ENCODE assay signal across 8 mouse cellular contexts in the genomic region with DNA sequence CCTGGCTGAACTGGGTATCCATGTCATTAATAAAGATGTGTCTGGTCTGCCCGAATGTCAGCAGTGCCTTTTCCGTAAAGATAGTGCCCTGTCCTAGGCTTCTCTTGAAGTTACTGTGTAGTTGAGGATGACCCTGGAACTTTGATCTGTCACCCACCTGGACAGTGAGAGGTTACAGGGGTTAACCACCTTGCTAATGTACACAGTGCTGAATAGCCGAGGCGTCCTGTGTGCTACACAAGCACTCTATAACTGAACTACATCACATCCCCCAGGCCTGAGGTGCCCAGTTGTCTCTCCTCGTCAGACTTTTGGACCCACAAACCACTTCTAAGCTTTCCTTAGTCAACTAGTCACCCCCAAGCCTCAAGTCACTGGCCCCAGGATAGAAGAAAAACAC. TPM values are rescaled to one million over a fixed set of nuclear protein-coding genes. Genes with fewer than 3 reads are reported as not detected.
DNase-seq lines count a peak whose midpoint lies in the region; ATAC-seq and TF ChIP-seq lines count a peak whose summit lies in the region.

No protein-coding gene starts in this region.

- H3ac ChIP-seq in myocyte (ENCODE audit: control insufficient read depth, insufficient read length): peak overlapping the region; percentile 72

- TF ChIP-seq POLR2A in myocyte (IDR thresholded peaks at IDR 0.05; ENCODE audit: insufficient read length, low read depth): no peak

- H3K36me3 ChIP-seq in embryonic facial prominence, embryonic 12.5 days: peaks cover 13% of the 10 kb centered on the region; the same call in 1 of the 2 replicates
- H3K36me3 ChIP-seq in intestine, embryonic 14.5 days (ENCODE audit: control insufficient read depth, insufficient read depth, low read length): peaks cover 15% of the 10 kb centered on the region
- peaks cover 7% of the 10 kb centered on the region for H3K36me3 ChIP-seq in myocyte (ENCODE audit: control insufficient read depth, insufficient read depth)

- no peak for DNase-seq in layer of hippocampus, adult 2 months (ENCODE audit: low spot score in 2 of 2)
- DNase-seq in layer of hippocampus, adult 8-10 months (ENCODE audit: low spot score in 2 of 2): no peak
- no peak for DNase-seq in intestine, embryonic 14.5 days (ENCODE audit: low spot score)
- DNase-seq in urinary bladder, adult 2 months (ENCODE audit: low spot score): no peak
- DNase-seq in frontal cortex, adult 2 months (ENCODE audit: extremely low spot score in 1 of 2, low spot score in 1 of 2): no peak
- DNase-seq in thymus, adult 18-20 months: no peak

- 71% methylated on average over 5 of the region's 5 CpGs for WGBS in embryonic facial prominence, embryonic 12.5 days
- WGBS in intestine, embryonic 14.5 days: 47% methylated on average over 5 of the region's 5 CpGs

- TF ChIP-seq CTCF in layer of hippocampus, adult 2 months (conservative IDR thresholded peaks at IDR 0.05): no peak

- peaks cover 39% of the 10 kb centered on the region for H3K79me2 ChIP-seq in myocyte (ENCODE audit: control insufficient read depth, insufficient read depth)

- no peak for ATAC-seq in embryonic facial prominence, embryonic 12.5 days (ENCODE audit: insufficient number of reproducible peaks, insufficient read depth, low FRiP score, low TSS enrichment)
- no peak for ATAC-seq in intestine, embryonic 14.5 days (replicated peaks; ENCODE audit: low FRiP score, low TSS enrichment, low read depth)

- peak overlapping the region; percentile 85 for H3K4me3 ChIP-seq in layer of hippocampus, adult 2 months
- peak overlapping the region; percentile 76 for H3K4me3 ChIP-seq in embryonic facial prominence, embryonic 12.5 days
- peak overlapping the region; percentile 68 for H3K4me3 ChIP-seq in intestine, embryonic 14.5 days (ENCODE audit: low read depth, low read length)
- peak overlapping the region; percentile 51 for H3K4me3 ChIP-seq in myocyte

- H3K9ac ChIP-seq in embryonic facial prominence, embryonic 12.5 days: peak overlapping the region; percentile 91
- peak overlapping the region; percentile 81 for H3K9ac ChIP-seq in intestine, embryonic 14.5 days (ENCODE audit: low read length)

- H3K27ac ChIP-seq in layer of hippocampus, adult 2 months: peak overlapping the region; percentile 96
- no peak overlapping the region for H3K27ac ChIP-seq in embryonic facial prominence, embryonic 12.5 days
- peak overlapping the region; percentile 81; the same call in 1 of the 2 replicates for H3K27ac ChIP-seq in intestine, embryonic 14.5 days (ENCODE audit: low read depth)

- no peaks in the 10 kb centered on the region for H3K9me3 ChIP-seq in embryonic facial prominence, embryonic 12.5 days
- no peaks in the 10 kb centered on the region for H3K9me3 ChIP-seq in intestine, embryonic 14.5 days (ENCODE audit: control insufficient read depth, low read length)

- H3K4me1 ChIP-seq in embryonic facial prominence, embryonic 12.5 days: peaks cover 35% of the 10 kb centered on the region
- H3K4me1 ChIP-seq in intestine, embryonic 14.5 days (replicated peaks; ENCODE audit: control insufficient read depth, insufficient read depth, low read length): peaks cover 29% of the 10 kb centered on the region

- no peaks in the 10 kb centered on the region for H3K27me3 ChIP-seq in embryonic facial prominence, embryonic 12.5 days
- no peaks in the 10 kb centered on the region for H3K27me3 ChIP-seq in intestine, embryonic 14.5 days (replicated peaks; ENCODE audit: control insufficient read depth, insufficient read depth, low read length)
- no peaks in the 10 kb centered on the region for H3K27me3 ChIP-seq in myocyte (ENCODE audit: control insufficient read depth, insufficient read depth, insufficient read length)

- peak overlapping the region; percentile 100 for H3K4me2 ChIP-seq in embryonic facial prominence, embryonic 12.5 days (replicated peaks)
- peak overlapping the region; percentile 99 for H3K4me2 ChIP-seq in intestine, embryonic 14.5 days (ENCODE audit: low read length)
- H3K4me2 ChIP-seq in myocyte (ENCODE audit: low read depth): peak overlapping the region; percentile 92

TF ChIP-seq in myocyte, 11 proteins besides CTCF, POLR2A, EP300 and RAD21:
- TF ChIP-seq TCF12 (IDR thresholded peaks at IDR 0.05; ENCODE audit: insufficient read depth, poor library complexity, severe bottlenecking) (no peak), MYOG (IDR thresholded peaks at IDR 0.05; ENCODE audit: control insufficient read depth in 1 of 3, insufficient read depth in 1 of 3, insufficient read length in 2 of 3, low read depth in 2 of 3) (no peak), E2F4 (IDR thresholded peaks at IDR 0.05; ENCODE audit: insufficient read depth) (no peak), MAX (IDR thresholded peaks at IDR 0.05; ENCODE audit: low read depth) (no peak)
TF ChIP-seq in myocyte: peak in this region for 0.

RNA-seq across cellular contexts. Expression of gene Znhit2, which starts 1.4 kb away (rescaled TPM):
- 10 to 100 TPM; 39.0 to 42.5 TPM for total RNA-seq in layer of hippocampus, adult 2 months (2021)
- 10 to 100 TPM; 27.0 to 38.4 (median 32.4) TPM for total RNA-seq in layer of hippocampus, adult 8-10 months (2022)
- 38.1 and 39.3 TPM in 2 replicates for polyA plus RNA-seq in embryonic facial prominence, embryonic 12.5 days (2016; fragmentation: Nextera tagmentation; extraction: Ambion mirVana)
- polyA plus RNA-seq in intestine, embryonic 14.5 days (2014; fragmentation: Nextera tagmentation; extraction: Ambion mirVana): 33.8 and 38.3 TPM in 2 replicates
- 44.3 TPM for polyA plus RNA-seq in myocyte (2012; fragmentation: generic; extraction: Trizol)
- 25.8 and 26.8 TPM in 2 replicates for polyA plus RNA-seq in urinary bladder, adult 2 months (2012; rRNA removed)
- 48.4 and 51.7 TPM in 2 replicates for polyA plus RNA-seq in frontal cortex, adult 2 months (2012; rRNA removed)

RNA-seq across cellular contexts. Expression of gene Fau, which starts 4.8 kb away (rescaled TPM):
- total RNA-seq in layer of hippocampus, adult 2 months (2021): 100 to 1,000 TPM; 676 to 714 TPM
- total RNA-seq in layer of hippocampus, adult 8-10 months (2022): 100 to 1,000 TPM; 653 to 927 (median 780) TPM
- 703 and 704 TPM in 2 replicates for polyA plus RNA-seq in embryonic facial prominence, embryonic 12.5 days (2016; fragmentation: Nextera tagmentation; extraction: Ambion mirVana)
- 1,017 and 1,054 TPM in 2 replicates for polyA plus RNA-seq in intestine, embryonic 14.5 days (2014; fragmentation: Nextera tagmentation; extraction: Ambion mirVana)
- polyA plus RNA-seq in myocyte (2012; fragmentation: generic; extraction: Trizol): 2,772 TPM
- 1,752 and 1,769 TPM in 2 replicates for polyA plus RNA-seq in urinary bladder, adult 2 months (2012; rRNA removed)
- 873 and 951 TPM in 2 replicates for polyA plus RNA-seq in frontal cortex, adult 2 months (2012; rRNA removed)

RNA-seq across cellular contexts. Expression of gene Mrpl49, which starts 4.8 kb away (rescaled TPM):
- total RNA-seq in layer of hippocampus, adult 2 months (2021): 10 to 100 TPM; 42.8 to 49.6 TPM
- 10 to 100 TPM; 43.5 to 51.3 (median 46.1) TPM for total RNA-seq in layer of hippocampus, adult 8-10 months (2022)
- 79.3 and 79.4 TPM in 2 replicates for polyA plus RNA-seq in embryonic facial prominence, embryonic 12.5 days (2016; fragmentation: Nextera tagmentation; extraction: Ambion mirVana)
- 82.1 and 82.5 TPM in 2 replicates for polyA plus RNA-seq in intestine, embryonic 14.5 days (2014; fragmentation: Nextera tagmentation; extraction: Ambion mirVana)
- 43.0 TPM for polyA plus RNA-seq in myocyte (2012; fragmentation: generic; extraction: Trizol)
- 32.4 and 33.5 TPM in 2 replicates for polyA plus RNA-seq in urinary bladder, adult 2 months (2012; rRNA removed)
- polyA plus RNA-seq in frontal cortex, adult 2 months (2012; rRNA removed): 44.3 and 44.4 TPM in 2 replicates

RNA-seq across cellular contexts. Expression of gene Tm7sf2, which starts 5.8 kb away (rescaled TPM):
- total RNA-seq in layer of hippocampus, adult 2 months (2021): 10 to 100 TPM; 25.3 to 26.0 TPM
- 10 to 100 TPM; 21.7 to 30.5 (median 26.6) TPM for total RNA-seq in layer of hippocampus, adult 8-10 months (2022)
- 31.9 and 33.2 TPM in 2 replicates for polyA plus RNA-seq in embryonic facial prominence, embryonic 12.5 days (2016; fragmentation: Nextera tagmentation; extraction: Ambion mirVana)
- polyA plus RNA-seq in intestine, embryonic 14.5 days (2014; fragmentation: Nextera tagmentation; extraction: Ambion mirVana): 30.6 and 31.4 TPM in 2 replicates
- 37.1 TPM for polyA plus RNA-seq in myocyte (2012; fragmentation: generic; extraction: Trizol)
- 24.1 and 33.2 TPM in 2 replicates for polyA plus RNA-seq in urinary bladder, adult 2 months (2012; rRNA removed)
- polyA plus RNA-seq in frontal cortex, adult 2 months (2012; rRNA removed): 50.2 and 52.4 TPM in 2 replicates

RNA-seq across cellular contexts. Expression of gene Vps51, which starts 14.6 kb away (rescaled TPM):
- 100 to 1,000 TPM in 1 of 2 experiments, 10 to 100 TPM in 1; 96.5 to 103 TPM for total RNA-seq in layer of hippocampus, adult 2 months (2021)
- 100 to 1,000 TPM in 2 of 4 experiments, 10 to 100 TPM in 2; 90.4 to 103 (median 99.8) TPM for total RNA-seq in layer of hippocampus, adult 8-10 months (2022)
- polyA plus RNA-seq in embryonic facial prominence, embryonic 12.5 days (2016; fragmentation: Nextera tagmentation; extraction: Ambion mirVana): 76.0 and 78.4 TPM in 2 replicates
- 63.9 and 65.0 TPM in 2 replicates for polyA plus RNA-seq in intestine, embryonic 14.5 days (2014; fragmentation: Nextera tagmentation; extraction: Ambion mirVana)
- polyA plus RNA-seq in myocyte (2012; fragmentation: generic; extraction: Trizol): 49.1 TPM
- 62.5 and 70.8 TPM in 2 replicates for polyA plus RNA-seq in urinary bladder, adult 2 months (2012; rRNA removed)
- 98.8 and 105 TPM in 2 replicates for polyA plus RNA-seq in frontal cortex, adult 2 months (2012; rRNA removed)
